Mouse (Mus musculus): ENCODE measurements around the gene Mgea5. TPM values are rescaled to one million over a fixed set of nuclear protein-coding genes. Genes with fewer than 3 reads are reported as not detected.

Gene Mgea5
- total and polyA plus RNA-seq, 3 experiments: 66.4 to 69.8 (median 69.4) TPM

- TF ChIP-seq BHLHE40 (IDR thresholded peaks at IDR 0.05; ENCODE audit: low read depth, low read length) (peak; percentile 48), USF2 (conservative IDR thresholded peaks at IDR 0.05; ENCODE audit: low read depth, low read length) (no peak)
- H3K4me3 ChIP-seq (replicated peaks in 1 of 3; ENCODE audit: low read depth in 2 of 3, low read length in 2 of 3, poor library complexity in 1 of 3): no peak overlapping the region
- DNase-seq (ENCODE audit: extremely low read depth): no peak
Measured at GRCm38 (mm10) chr19:45813801-45814200, 30.2 kb upstream of the Mgea5 start.

GRCm38 (mm10) chr19:45813263-45813662 lies 29.6 kb upstream of the Mgea5 start:
- peaks cover under 1 to 18% of the 10 kb centered on the region in 2 experiments; a peak in 3 of 4 replicates for H3K4me1 ChIP-seq (ENCODE audit: control insufficient read depth in 1 of 2, insufficient read depth in 2 of 2)
- H3K27ac ChIP-seq (ENCODE audit: insufficient read depth, low read depth): no peak overlapping the region
- H3K36me3 ChIP-seq (replicated peaks in 1 of 2; ENCODE audit: control insufficient read depth in 1 of 2, insufficient read depth in 1 of 2, low read length in 1 of 2): peaks cover 0 to under 1% of the 10 kb centered on the region in 2 experiments
- no peak overlapping the region for H3K9ac ChIP-seq (ENCODE audit: insufficient read depth, low read depth)
- H3K27me3 ChIP-seq (replicated peaks): no peaks in the 10 kb centered on the region
- in situ Hi-C loops (cut with MboI; ENCODE audit: low pct_ligation_motif_present, low pct_unique_long_range_greater_than_20kb, low sequenced_read_pairs): loop anchor here (5.0 kb wide), 1 partner anchor 134 kb away; no protein-coding TSS in a partner anchor
- H3K79me2 ChIP-seq (replicated peaks; ENCODE audit: control insufficient read depth, extremely low read depth, insufficient read depth, poor library complexity, severe bottlenecking): no peaks in the 10 kb centered on the region
- dilution Hi-C loops (cut with MboI; ENCODE audit: extremely low pct_ligation_motif_present, extremely low pct_unique_long_range_greater_than_20kb, low sequenced_read_pairs): no loop called here
- TF ChIP-seq IRF4 (IDR thresholded peaks at IDR 0.05; ENCODE audit: low read depth, low read length) (no peak), ETS1 (conservative IDR thresholded peaks at IDR 0.05; ENCODE audit: low read depth, low read length) (no peak), MXI1 (IDR thresholded peaks at IDR 0.05; ENCODE audit: low read depth, low read length) (peak; percentile 38; the same call in 1 of the 2 replicates), MAFK (IDR thresholded peaks at IDR 0.05; ENCODE audit: insufficient replicate concordance, low read length) (no peak), JUND (conservative IDR thresholded peaks at IDR 0.05; ENCODE audit: low read depth, low read length) (no peak), ZNF384 (IDR thresholded peaks at IDR 0.05; ENCODE audit: low read depth, low read length) (no peak), RAD21 (IDR thresholded peaks at IDR 0.05; ENCODE audit: low read depth, low read length) (peak; percentile 83), CTCF (conservative IDR thresholded peaks at IDR 0.05 in 1 of 2, IDR thresholded peaks at IDR 0.05 in 1 of 2; ENCODE audit: low read depth in 2 of 2, low read length in 2 of 2) (peak; percentile 62 to 88), SMC3 (IDR thresholded peaks at IDR 0.05; ENCODE audit: low read depth, low read length) (peak; percentile 80), ZC3H11A (IDR thresholded peaks at IDR 0.05; ENCODE audit: low read depth, low read length) (peak; percentile 9; the same call in 1 of the 2 replicates), CHD1 (IDR thresholded peaks at IDR 0.05; ENCODE audit: low read depth, low read length) (no peak), POLR2A (IDR thresholded peaks at IDR 0.05; ENCODE audit: low read depth, low read length) (no peak), GABPA (IDR thresholded peaks at IDR 0.05; ENCODE audit: insufficient replicate concordance, low read depth, low read length) (no peak), MYC (IDR thresholded peaks at IDR 0.05; ENCODE audit: low read depth, low read length) (0 out of 2 replicates have a peak, but pooled peaks have one; percentile 35), USF2 (conservative IDR thresholded peaks at IDR 0.05; ENCODE audit: low read depth, low read length) (no peak), SIN3A (IDR thresholded peaks at IDR 0.05; ENCODE audit: low read length) (0 out of 2 replicates have a peak, but pooled peaks have one; percentile 41), UBTF (IDR thresholded peaks at IDR 0.05; ENCODE audit: low read depth, low read length) (no peak)
- H3K9me3 ChIP-seq (replicated peaks; ENCODE audit: low read length): no peaks in the 10 kb centered on the region
- DNase-seq (ENCODE audit: extremely low read depth): peak; percentile 66
- H3K4me2 ChIP-seq (ENCODE audit: insufficient read depth, low read depth, poor library complexity, severe bottlenecking): peak overlapping the region; percentile 90
- H3K4me3 ChIP-seq (replicated peaks in 1 of 3; ENCODE audit: low read depth in 2 of 3, low read length in 2 of 3, poor library complexity in 1 of 3): no peak overlapping the region

More at GRCm38 (mm10) chr19:45813801-45814200, 30.2 kb upstream of the Mgea5 start:
- H3K27ac ChIP-seq (ENCODE audit: insufficient read depth, low read depth): no peak overlapping the region
- H3K27me3 ChIP-seq (replicated peaks): no peaks in the 10 kb centered on the region
- dilution Hi-C loops (cut with MboI; ENCODE audit: extremely low pct_ligation_motif_present, extremely low pct_unique_long_range_greater_than_20kb, low sequenced_read_pairs): no loop called here
- in situ Hi-C loops (cut with MboI; ENCODE audit: low pct_ligation_motif_present, low pct_unique_long_range_greater_than_20kb, low sequenced_read_pairs): loop anchor here (5.0 kb wide), 1 partner anchor 134 kb away; no protein-coding TSS in a partner anchor
- H3K9me3 ChIP-seq (replicated peaks; ENCODE audit: low read length): no peaks in the 10 kb centered on the region
- H3K4me2 ChIP-seq (ENCODE audit: insufficient read depth, low read depth, poor library complexity, severe bottlenecking): no peak overlapping the region
- peaks cover 0 to 4% of the 10 kb centered on the region in 2 experiments for H3K36me3 ChIP-seq (replicated peaks in 1 of 2; ENCODE audit: control insufficient read depth in 1 of 2, insufficient read depth in 1 of 2, low read length in 1 of 2)
- no peaks in the 10 kb centered on the region for H3K79me2 ChIP-seq (replicated peaks; ENCODE audit: control insufficient read depth, extremely low read depth, insufficient read depth, poor library complexity, severe bottlenecking)
- H3K9ac ChIP-seq (ENCODE audit: insufficient read depth, low read depth): no peak overlapping the region
- peaks cover 6 to 23% of the 10 kb centered on the region in 2 experiments; a peak in 3 of 4 replicates for H3K4me1 ChIP-seq (ENCODE audit: control insufficient read depth in 1 of 2, insufficient read depth in 2 of 2)

Data from CH12.LX (cell line).